Mouse (Mus musculus) cerebral cortex, adult 2 months (tissue): ENCODE measurements around the gene Rusc2.

Source experiments
- WGBS: fragments of 180-500 bp; shearing (Covaris S2); methylation state at CpG from one replicate; pipeline ENCODE4 v1.1.7; 2018; 5-methylcytosine and 5-hydroxymethylcytosine counted together

Gene Rusc2

GRCm38 (mm10) chr4:43381408-43382154 lies at the start of gene Rusc2:
Gene Rusc2, plus strand, starts transcription at chr4:43381979.
- 1% methylated on average over 62 of the region's 63 CpGs for WGBS

- 57% methylated on average over 2 of the region's 2 CpGs for WGBS
Observed at GRCm38 (mm10) chr4:43334771-43335170, 47.0 kb upstream of the Rusc2 start.

DNA sequence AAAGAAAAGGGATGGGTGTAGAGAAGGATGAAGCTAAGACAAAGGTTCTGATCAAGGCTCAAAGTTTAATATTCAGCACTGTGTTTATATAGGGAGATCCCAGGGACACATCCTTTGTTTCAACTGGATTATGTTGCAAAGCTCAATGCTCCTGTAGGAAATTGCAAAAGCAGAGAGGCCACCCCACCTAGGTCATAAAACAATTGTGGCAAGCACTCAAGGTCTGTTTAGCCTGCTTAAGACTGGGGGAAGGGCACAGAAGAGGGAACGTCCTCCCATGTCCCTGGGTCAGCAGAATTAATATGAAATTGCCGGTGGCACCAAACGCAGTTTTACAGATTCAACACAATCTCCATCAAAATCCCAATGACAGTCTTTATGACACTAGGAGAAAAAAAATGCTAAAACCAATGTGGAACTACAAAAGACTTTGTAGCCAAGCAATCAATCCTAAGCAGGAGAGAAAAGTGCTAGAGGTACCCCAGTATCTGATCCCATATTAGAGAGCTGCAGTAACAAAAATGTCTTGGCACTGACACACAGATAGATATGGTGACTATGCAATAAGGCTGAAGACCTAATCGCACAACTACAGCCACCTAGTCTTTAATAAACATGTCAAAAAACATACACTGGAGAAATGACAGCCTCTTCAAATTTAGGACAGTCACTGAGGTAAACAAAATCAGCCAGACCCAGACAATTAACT lies 41.5 kb upstream of the Rusc2 start:
- 78% methylated on average over 4 of the region's 4 CpGs for WGBS

DNA sequence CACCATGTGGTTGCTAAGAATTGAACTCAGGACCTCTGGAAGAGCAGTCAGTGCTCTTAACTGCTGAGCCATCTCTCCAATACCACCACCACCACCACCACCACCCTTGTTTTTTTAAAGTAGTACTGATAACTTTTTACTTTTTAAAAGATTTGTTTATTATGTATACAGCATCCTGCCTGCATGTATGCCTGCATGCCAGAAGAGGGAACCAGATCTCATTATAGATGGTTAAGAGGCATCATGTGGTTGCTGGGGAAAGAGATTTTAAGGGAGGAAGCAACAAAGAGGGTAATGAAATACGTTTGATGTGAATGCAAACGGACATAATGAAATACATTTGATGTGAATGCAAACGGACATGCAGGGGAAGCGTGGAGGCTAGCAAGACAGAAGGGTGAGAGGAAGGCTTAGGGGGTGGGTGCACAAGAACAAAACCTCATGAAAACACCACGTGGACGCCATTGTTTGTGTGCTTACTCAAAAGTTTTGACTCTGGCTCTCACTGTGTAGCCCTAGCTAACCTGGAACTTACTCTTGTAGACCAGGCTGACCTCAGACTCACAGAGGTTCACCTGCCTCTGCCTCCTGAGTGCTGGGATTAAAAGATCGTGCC lies 40.4 kb upstream of the Rusc2 start:
- 65% methylated on average over 7 of the region's 7 CpGs for WGBS

DNA sequence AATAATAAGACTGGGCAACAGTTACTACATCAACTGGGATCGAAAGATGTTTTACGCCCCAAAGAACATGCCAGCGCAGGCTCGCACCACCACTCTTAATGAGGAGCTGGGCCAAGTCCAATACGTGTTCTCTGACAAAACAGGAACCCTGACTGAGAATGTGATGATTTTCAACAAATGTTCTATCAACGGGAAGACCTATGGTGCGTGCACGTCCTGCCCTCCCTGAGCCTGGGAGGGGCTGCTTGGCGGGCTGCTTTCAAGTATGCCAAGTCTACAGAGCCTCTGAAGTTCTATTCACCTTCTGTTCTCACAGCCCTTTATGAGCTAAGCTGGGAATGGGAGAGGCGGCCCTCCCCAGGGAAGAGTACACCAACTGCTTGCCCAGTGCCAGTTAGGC lies 39.3 kb upstream of the Rusc2 start:
- 62% methylated on average over 10 of the region's 10 CpGs for WGBS

- 80% methylated on average over 2 of the region's 2 CpGs for WGBS
Observed at GRCm38 (mm10) chr4:43344932-43345331, 36.8 kb upstream of the Rusc2 start.

DNA sequence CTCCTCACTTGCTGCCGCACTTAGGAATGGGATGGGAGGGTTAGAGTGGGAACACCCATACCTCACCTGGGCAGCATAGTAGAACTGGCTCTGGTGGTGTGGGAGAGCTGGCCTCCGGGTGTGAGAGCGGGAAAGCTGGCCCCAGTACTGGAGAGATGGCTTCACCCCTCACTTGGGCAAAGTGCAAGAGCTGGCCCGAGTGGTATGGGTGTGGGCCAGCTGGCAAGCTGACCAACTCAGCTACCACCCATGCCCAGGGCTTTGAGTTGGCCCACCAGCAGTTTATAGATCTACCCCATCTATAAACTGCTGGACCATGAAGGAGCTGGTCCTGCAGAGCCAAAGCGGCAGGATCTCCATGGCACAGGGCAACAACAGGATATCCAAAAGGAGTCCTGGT lies 32.6 kb upstream of the Rusc2 start:
- 71% methylated on average over 5 of the region's 5 CpGs for WGBS

DNA sequence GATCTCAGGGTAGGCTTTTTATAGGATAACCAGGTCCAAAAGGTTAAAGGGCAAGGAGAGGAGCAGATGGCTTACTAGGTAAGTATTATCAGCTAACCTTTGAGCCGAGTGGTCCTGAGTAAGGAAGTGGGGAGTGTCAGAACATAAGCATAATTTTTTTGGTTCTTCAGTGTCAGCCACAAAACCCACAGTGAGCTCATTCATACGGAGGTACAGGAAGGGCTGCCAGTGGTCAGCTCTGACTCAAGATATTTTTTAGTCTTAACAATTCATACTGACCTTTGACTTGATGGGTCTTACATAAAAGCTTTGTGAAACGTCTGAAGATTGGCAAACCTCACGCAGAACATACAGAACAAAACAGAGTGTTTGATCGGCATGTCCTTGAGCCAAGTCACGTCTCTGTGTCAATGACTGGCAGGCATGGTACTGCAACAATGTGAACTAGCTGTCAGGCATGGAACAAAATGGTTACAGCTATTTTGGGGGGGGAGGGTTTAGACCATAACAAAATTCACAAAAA lies 31.7 kb upstream of the Rusc2 start:
- WGBS, result 79% methylated on average over 6 of the region's 6 CpGs

- 94% methylated on average over 6 of the region's 6 CpGs for WGBS
Observed at GRCm38 (mm10) chr4:43353662-43354061, 28.1 kb upstream of the Rusc2 start.

DNA sequence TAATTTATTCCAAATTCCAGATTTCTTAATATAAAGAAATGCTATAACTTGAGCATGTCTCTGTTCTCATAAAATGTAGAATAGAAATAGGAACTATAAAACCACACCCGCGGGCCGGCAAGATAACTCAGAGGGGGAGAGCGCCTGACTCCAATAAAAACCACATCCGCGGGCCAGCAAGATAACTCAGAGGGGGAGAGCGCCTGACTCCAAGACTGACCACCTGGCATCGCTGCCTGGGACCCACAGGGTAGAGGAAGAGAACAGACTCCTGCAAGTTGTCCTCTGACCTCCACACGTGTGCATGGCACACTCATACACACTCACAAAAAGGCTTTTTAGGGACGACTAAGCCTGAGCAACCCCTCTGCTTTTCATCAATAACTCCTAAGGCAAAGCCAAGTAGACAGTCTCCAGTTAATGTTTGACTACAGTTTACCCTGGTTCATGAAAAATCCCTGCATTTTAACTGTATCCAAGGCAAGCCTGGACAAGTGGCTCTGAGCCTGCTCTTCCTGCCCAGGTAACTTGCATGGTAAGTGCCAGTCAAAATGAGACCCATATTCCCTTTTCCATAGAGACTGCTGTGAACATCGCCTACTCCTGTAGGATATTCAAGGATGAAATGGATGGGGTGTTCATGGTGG lies 16.7 kb upstream of the Rusc2 start:
- 94% methylated on average over 11 of the region's 11 CpGs for WGBS

GRCm38 (mm10) chr4:43367295-43367694 lies 14.5 kb upstream of the Rusc2 start:
- 82% methylated on average over 5 of the region's 5 CpGs for WGBS

DNA sequence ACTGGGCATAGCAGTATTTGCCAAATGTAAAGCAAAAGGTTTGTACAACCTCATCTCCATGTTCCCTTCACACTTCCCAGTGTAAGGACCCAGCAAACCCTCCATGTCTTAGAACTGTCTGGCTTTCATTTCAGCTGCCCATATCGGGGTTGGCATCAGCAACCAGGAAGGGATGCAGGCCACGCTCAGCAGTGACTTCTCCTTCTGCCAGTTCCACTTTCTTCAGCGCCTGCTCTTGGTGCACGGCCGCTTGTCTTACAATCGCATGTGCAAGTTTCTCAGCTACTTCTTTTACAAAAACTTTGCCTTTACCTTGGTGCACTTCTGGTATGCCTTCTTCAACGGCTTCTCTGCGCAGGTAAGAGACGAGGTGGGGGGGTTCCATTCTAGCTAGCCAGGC lies 14.0 kb upstream of the Rusc2 start:
- WGBS, result 90% methylated on average over 9 of the region's 9 CpGs

DNA sequence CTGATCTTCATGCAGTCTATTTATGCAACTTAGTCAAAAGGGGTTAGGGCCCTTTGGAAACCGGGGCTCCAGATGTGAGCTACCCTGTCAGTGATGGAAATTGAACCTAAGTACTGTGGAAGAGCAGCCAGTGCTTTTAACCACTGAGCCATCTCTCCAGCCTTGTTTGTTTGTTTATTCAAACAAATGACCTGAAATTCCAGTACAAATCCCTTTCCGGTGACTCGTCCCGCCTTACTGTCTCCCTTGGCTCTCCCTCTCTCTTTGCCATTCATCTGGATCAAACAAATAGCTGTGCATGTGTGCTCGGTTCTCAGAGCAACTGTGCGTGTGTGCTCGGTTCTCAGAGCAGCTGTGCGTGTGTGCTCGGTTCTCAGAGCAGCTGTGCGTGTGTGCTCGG lies 10.4 kb upstream of the Rusc2 start:
- WGBS, result 80% methylated on average over 11 of the region's 11 CpGs

DNA sequence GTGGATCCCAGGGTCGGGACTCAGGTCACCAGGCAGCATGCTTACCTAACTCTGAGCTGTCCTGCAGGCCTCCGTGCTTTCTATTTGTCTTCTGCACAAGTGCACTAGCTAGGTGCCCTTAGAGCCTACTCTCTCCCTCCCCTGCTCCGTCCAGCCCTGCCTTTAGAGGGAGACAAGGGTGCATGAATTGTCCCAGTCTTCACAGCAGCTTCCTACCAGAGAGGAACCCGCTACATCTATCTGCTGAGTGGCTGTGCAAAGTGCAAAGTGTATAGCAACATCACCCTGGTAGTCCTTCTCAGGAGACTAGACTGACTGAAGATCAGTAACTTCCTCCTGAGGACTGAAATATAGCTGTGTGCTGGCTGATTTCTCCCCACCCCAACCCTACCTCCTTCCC lies 9.6 kb upstream of the Rusc2 start:
- 77% methylated on average over 4 of the region's 4 CpGs for WGBS

DNA sequence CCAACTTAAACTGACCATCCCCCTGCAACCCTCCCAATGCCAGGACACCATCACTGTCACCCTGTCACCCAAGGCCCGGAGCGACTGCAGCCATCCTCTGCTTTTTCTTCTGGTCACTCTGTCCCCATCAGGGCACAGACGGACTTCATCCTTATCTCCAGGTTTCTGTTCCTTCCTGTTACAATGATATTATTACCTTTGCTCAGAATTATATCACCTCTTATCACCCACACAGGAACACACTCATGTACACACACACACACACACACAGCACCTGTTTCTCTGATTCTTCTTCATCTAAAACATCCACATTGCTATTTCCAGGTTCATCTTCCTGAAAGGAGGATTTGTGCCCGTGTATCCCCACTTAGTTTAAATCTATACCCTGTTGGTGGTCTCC lies 7.5 kb upstream of the Rusc2 start:
- 95% methylated on average over 4 of the region's 4 CpGs for WGBS

GRCm38 (mm10) chr4:43379601-43380000 lies 2.2 kb upstream of the Rusc2 start:
- WGBS, result 91% methylated on average over 6 of the region's 6 CpGs

DNA sequence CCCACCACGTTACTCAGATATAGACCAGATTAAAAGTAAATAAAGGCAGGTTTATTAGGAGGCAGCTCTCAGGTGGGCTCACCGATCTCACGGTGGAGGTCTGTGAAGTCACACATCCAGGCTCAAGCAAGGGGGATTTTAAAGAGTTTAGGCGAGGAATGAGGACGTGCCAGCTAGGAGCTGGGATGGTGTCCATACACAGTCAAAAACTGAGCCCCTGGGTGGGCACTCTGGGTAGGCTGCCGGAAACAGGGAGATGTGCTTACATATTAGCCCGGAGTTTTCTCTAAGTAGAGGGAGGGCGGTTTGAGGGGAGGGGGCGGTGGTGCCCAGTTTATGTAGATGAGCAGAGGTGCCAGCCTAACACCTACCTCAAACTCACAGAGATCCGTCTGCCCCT lies 828 bp upstream of the Rusc2 start:
- 31% methylated on average over 10 of the region's 10 CpGs for WGBS

GRCm38 (mm10) chr4:43382155-43383020 lies 609 bp downstream of the Rusc2 start:
- WGBS, result 1% methylated on average over 28 of the region's 33 CpGs

DNA sequence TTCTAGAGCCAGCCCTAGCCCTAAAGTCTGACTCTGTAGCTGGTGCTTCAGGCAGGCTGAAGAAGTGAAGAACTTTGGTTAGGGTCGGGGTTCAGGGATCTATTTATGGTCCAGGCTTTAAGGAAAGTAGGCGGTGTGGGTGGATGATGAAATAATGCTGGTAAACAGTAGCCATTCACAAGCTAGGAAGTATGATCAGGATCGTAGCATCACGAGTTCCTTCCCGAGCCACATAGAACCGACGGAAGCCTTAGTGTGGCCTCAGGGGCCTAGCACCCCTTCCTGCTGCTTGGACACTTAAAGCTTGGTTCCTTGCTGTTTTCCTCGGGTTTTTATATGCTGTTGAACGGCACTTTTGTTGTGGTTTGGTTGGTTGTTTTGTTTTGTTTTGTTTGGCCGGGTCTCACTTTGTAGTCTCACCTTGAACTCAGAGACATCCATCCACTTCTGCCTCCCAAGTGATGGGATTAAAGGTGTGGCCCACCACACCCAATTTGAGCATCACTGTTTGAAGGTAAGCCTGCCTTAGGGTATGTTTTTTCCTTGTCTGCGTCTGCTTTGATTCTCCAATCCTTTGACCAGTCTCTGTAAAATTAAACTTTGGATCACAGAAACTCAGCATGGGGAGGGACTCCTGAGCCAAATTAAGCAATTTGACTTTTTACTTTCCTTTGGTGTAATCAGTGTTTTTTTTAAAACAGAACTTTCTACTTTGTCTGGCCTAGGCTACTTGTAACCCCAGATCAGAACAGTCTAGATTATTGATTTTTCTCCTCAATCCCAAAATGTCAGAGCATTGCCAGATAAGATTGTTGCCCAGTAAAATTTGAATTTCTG lies 1.7 kb downstream of the Rusc2 start:
- WGBS, result 15% methylated on average over 11 of the region's 11 CpGs

DNA sequence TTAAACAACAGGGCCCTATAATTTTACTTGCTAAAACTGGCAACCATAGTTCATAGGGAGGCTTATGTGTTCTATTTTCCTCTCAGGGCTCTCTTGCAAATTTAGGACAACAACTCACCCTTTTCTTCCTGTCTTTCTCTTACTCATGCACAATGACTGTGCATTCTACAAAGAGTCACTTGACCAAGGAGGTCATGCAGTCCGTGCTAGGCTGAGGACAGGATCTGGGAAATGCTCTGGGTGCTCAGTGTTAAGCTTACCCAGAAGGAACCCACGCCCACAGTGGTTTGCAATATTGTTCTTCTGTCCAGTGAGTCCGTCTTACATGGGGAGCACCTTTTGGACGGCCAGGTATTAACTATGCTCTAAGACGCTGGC lies 2.3 kb downstream of the Rusc2 start:
- 65% methylated on average over 5 of the region's 5 CpGs for WGBS
